Mouse (Mus musculus) embryonic facial prominence, embryonic 12.5 days (tissue): ENCODE measurements around the gene Myog. TPM values are rescaled to one million over a fixed set of nuclear protein-coding genes. Genes with fewer than 3 reads are reported as not detected.

Source experiments
- ATAC-seq: fragments of 200-750 bp; cut with Nextera tagmentation; 2 replicates; pipeline ENCODE4 v1.8.0; 2017; ENCODE audit not compliant: insufficient number of reproducible peaks, insufficient read depth, low FRiP score, low TSS enrichment
- H3K27ac ChIP-seq: fragments of 300-500 bp; sonication (generic); 2 replicates; pipeline ENCODE4 v1.5.1; 2016; ENCODE audit warnings: mild to moderate bottlenecking
- H3K27me3 ChIP-seq: fragments of 300-500 bp; sonication (generic); 2 replicates; pipeline ENCODE4 v1.6.1; 2016; ENCODE audit warnings: mild to moderate bottlenecking, moderate library complexity
- H3K36me3 ChIP-seq: fragments of 300-500 bp; sonication (generic); 2 replicates; pipeline ENCODE4 v1.6.1; 2016; ENCODE audit warnings: mild to moderate bottlenecking
- H3K4me1 ChIP-seq: fragments of 300-500 bp; sonication (generic); 2 replicates; pipeline ENCODE4 v1.6.1; 2016
- H3K4me2 ChIP-seq: fragments of 300-500 bp; sonication (generic); replicated peaks from 2 replicates; pipeline ENCODE4 v1.6.1; 2016; ENCODE audit warnings: mild to moderate bottlenecking, moderate library complexity
- H3K4me3 ChIP-seq: fragments of 300-500 bp; sonication (generic); 2 replicates; pipeline ENCODE4 v1.5.1; 2016; ENCODE audit warnings: mild to moderate bottlenecking
- H3K9ac ChIP-seq: fragments of 300-500 bp; sonication (generic); 2 replicates; pipeline ENCODE4 v1.6.1; 2016; ENCODE audit warnings: mild to moderate bottlenecking, moderate library complexity
- H3K9me3 ChIP-seq: fragments of 300-500 bp; sonication (generic); 2 replicates; pipeline ENCODE4 v1.6.1; 2016; ENCODE audit warnings: mild to moderate bottlenecking, moderate library complexity
- WGBS: fragments of 180-500 bp; shearing (Covaris S2); methylation state at CpG from one replicate; pipeline ENCODE4 v1.1.7; 2016; 5-methylcytosine and 5-hydroxymethylcytosine counted together
- polyA plus RNA-seq: library from polyadenylated mRNA; unstranded; fragments of >200 nt; fragmentation: Nextera tagmentation; extraction: Ambion mirVana; gene quantifications from 2 replicates; pipeline ENCODE4 v1.2.1, GENCODE M21; 2016

Myog gene
- polyA plus RNA-seq, 1 experiment from 2014 or later = 76.2 TPM

DNA sequence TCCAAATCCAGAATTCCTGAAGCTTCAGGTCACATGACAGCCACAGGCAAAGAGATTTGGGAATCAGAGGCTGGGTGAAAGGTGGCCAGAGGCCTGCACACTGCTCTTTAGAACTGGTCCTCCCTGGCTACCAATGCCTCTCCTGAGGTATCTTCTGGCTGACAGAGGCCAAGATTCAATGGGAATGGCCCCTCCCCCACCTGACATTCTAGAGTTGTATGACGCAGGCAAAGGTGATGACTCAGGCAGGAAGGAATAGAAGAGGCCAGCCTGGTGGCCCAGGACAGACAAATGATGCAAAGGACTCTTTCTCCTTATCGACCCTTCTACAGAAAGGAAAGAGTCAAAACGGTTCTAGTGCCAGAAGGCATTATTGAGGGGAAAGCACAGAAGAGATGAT lies 1.6 kb upstream of the Myog start:
- 62% methylated on average over 3 of the region's 3 CpGs for WGBS
- H3K4me1 ChIP-seq = peaks cover 25% of the 10 kb centered on the region
- 0 out of 2 replicates have a peak, but pooled peaks cover 2% of the 10 kb centered on the region for H3K27me3 ChIP-seq
- no peak overlapping the region for H3K4me3 ChIP-seq
- H3K9ac ChIP-seq = no peak overlapping the region
- ATAC-seq = no peak
- H3K9me3 ChIP-seq = no peaks in the 10 kb centered on the region
- no peaks in the 10 kb centered on the region for H3K36me3 ChIP-seq
- H3K4me2 ChIP-seq = no peak overlapping the region
- no peak overlapping the region for H3K27ac ChIP-seq

DNA sequence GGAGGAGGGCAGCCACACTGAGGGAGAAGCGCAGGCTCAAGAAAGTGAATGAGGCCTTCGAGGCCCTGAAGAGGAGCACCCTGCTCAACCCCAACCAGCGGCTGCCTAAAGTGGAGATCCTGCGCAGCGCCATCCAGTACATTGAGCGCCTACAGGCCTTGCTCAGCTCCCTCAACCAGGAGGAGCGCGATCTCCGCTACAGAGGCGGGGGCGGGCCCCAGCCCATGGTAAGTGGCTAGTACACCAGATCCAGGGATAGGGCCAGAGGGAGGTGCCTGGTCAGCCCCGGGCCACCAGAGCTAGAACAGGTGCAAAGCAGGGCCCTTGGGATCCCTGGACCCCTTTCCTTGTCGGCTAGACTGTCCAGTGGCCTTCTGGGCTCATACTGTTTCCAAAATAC lies 511 bp downstream of the Myog start:
- H3K27me3 ChIP-seq = 0 out of 2 replicates have a peak, but pooled peaks cover 2% of the 10 kb centered on the region
- no peaks in the 10 kb centered on the region for H3K9me3 ChIP-seq
- peaks cover 20% of the 10 kb centered on the region for H3K4me1 ChIP-seq
- no peaks in the 10 kb centered on the region for H3K36me3 ChIP-seq
- peak; percentile 23; the same call in 1 of the 2 replicates for ATAC-seq
- WGBS = 88% methylated on average over 13 of the region's 13 CpGs
- H3K9ac ChIP-seq = no peak overlapping the region
- no peak overlapping the region for H3K4me2 ChIP-seq
- peak overlapping the region; percentile 69 for H3K27ac ChIP-seq
- H3K4me3 ChIP-seq = no peak overlapping the region

DNA sequence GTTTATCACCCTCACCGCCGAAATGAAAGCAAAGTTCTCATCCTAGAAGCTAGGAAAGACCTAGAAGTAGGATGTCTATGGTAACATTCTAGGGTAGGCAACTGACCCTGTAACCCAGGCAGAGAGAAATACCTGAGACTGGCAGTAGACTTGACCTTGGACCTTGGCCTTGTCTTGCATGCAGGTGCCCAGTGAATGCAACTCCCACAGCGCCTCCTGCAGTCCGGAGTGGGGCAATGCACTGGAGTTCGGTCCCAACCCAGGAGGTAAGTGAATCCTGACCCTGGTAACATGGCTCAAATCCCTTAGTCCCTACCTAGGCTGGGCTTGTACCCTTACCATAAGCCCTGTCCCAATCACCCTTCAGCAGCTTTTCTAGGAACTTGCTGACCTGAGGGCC lies 1.1 kb downstream of the Myog start:
- H3K27ac ChIP-seq = no peak overlapping the region
- H3K9ac ChIP-seq = no peak overlapping the region
- no peaks in the 10 kb centered on the region for H3K36me3 ChIP-seq
- 0 out of 2 replicates have a peak, but pooled peaks cover 2% of the 10 kb centered on the region for H3K27me3 ChIP-seq
- no peak overlapping the region for H3K4me2 ChIP-seq
- peaks cover 20% of the 10 kb centered on the region for H3K4me1 ChIP-seq
- 63% methylated on average over 5 of the region's 5 CpGs for WGBS
- no peak for ATAC-seq
- no peak overlapping the region for H3K4me3 ChIP-seq
- H3K9me3 ChIP-seq = no peaks in the 10 kb centered on the region

DNA sequence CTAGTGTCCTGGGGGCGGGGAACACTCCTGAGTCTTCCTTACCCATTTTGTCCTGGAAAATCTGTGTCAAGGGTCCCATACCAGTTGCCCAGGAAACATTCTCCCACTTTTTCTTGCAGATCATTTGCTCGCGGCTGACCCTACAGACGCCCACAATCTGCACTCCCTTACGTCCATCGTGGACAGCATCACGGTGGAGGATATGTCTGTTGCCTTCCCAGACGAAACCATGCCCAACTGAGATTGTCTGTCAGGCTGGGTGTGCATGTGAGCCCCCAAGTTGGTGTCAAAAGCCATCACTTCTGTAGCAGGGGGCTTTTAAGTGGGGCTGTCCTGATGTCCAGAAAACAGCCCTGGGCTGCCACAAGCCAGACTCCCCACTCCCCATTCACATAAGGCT lies 1.8 kb downstream of the Myog start:
- ATAC-seq = no peak
- Histone ChIP-seq H3K9me3 (no peaks in the 10 kb centered on the region), H3K27ac (no peak overlapping the region), H3K4me2 (no peak overlapping the region), H3K4me1 (peaks cover 20% of the 10 kb centered on the region), H3K36me3 (no peaks in the 10 kb centered on the region), H3K27me3 (0 out of 2 replicates have a peak, but pooled peaks cover 2% of the 10 kb centered on the region), H3K9ac (no peak overlapping the region), H3K4me3 (no peak overlapping the region)
- 69% methylated on average over 8 of the region's 8 CpGs for WGBS

DNA sequence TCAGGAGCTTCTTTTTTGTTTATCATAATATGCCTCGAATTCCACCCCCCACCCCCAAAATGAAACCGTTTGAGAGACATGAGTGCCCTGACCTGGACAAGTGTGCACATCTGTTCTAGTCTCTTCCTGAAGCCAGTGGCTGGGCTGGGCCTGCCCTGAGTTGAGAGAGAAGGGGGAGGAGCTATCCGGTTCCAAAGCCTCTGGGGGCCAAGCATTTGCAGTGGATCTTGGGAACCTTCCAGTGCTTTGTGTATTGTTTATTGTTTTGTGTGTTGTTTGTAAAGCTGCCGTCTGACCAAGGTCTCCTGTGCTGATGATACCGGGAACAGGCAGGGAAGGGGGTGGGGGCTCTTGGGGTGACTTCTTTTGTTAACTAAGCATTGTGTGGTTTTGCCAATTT lies 2.3 kb downstream of the Myog start:
- H3K36me3 ChIP-seq = no peaks in the 10 kb centered on the region
- H3K9ac ChIP-seq = no peak overlapping the region
- H3K4me1 ChIP-seq = peaks cover 20% of the 10 kb centered on the region
- WGBS = 13% methylated on average over 5 of the region's 5 CpGs
- no peak overlapping the region for H3K4me3 ChIP-seq
- no peak overlapping the region for H3K27ac ChIP-seq
- no peaks in the 10 kb centered on the region for H3K9me3 ChIP-seq
- no peak overlapping the region for H3K4me2 ChIP-seq
- ATAC-seq = no peak
- peaks cover 4% of the 10 kb centered on the region for H3K27me3 ChIP-seq

DNA sequence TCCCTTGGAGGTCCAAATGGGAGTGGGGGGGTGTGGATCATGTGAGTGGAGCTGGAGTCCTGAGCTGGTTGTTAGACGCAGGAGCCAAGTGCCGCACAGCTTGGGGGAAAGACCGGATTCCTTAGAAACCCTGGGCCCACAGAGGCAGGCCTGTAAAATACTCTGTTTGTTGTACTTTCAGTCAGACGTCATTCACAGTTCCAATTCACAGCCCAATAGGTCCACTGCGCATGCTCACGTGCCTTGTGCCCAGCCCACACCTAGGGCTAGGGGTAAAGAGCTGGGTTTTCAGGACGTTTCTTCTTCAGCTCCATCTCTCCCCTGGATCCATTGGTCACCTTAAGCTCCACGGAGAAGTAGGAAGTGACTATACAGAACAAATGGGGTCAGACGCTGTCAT lies 2.8 kb downstream of the Myog start:
- H3K4me2 ChIP-seq = no peak overlapping the region
- ATAC-seq = no peak

DNA sequence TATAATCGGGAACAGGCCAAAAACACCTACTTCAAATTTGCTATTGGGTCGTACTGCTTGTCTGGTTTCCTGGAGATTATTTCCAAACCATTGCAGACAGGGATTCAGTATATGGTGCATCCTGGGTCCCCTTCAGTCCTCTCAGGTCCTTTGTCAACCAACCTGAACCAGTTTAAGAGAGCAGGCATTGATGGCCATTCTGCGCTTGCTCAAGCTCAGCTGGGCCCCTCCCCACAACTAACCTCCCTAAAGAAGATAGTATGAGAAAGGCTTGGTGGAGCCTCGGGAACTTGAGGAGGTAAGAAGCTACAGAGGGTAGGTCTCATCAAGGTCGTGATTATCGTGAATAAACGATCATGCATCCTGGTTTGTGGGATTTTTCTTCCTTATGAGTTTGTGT lies 3.5 kb downstream of the Myog start:
- no peak for ATAC-seq
- Histone ChIP-seq H3K9ac (no peak overlapping the region), H3K27me3 (peaks cover 16% of the 10 kb centered on the region), H3K4me1 (peaks cover 20% of the 10 kb centered on the region), H3K4me3 (no peak overlapping the region), H3K4me2 (no peak overlapping the region), H3K9me3 (no peaks in the 10 kb centered on the region), H3K27ac (no peak overlapping the region), H3K36me3 (no peaks in the 10 kb centered on the region)
- WGBS = 87% methylated on average over 7 of the region's 7 CpGs

More for the DNA sequence above, 2.8 kb downstream of the Myog start:
- 45% methylated on average over 9 of the region's 9 CpGs for WGBS
- Histone ChIP-seq H3K27ac (no peak overlapping the region), H3K27me3 (peaks cover 10% of the 10 kb centered on the region), H3K4me3 (no peak overlapping the region), H3K4me1 (peaks cover 20% of the 10 kb centered on the region), H3K9ac (no peak overlapping the region), H3K36me3 (no peaks in the 10 kb centered on the region), H3K9me3 (no peaks in the 10 kb centered on the region)

DNA sequence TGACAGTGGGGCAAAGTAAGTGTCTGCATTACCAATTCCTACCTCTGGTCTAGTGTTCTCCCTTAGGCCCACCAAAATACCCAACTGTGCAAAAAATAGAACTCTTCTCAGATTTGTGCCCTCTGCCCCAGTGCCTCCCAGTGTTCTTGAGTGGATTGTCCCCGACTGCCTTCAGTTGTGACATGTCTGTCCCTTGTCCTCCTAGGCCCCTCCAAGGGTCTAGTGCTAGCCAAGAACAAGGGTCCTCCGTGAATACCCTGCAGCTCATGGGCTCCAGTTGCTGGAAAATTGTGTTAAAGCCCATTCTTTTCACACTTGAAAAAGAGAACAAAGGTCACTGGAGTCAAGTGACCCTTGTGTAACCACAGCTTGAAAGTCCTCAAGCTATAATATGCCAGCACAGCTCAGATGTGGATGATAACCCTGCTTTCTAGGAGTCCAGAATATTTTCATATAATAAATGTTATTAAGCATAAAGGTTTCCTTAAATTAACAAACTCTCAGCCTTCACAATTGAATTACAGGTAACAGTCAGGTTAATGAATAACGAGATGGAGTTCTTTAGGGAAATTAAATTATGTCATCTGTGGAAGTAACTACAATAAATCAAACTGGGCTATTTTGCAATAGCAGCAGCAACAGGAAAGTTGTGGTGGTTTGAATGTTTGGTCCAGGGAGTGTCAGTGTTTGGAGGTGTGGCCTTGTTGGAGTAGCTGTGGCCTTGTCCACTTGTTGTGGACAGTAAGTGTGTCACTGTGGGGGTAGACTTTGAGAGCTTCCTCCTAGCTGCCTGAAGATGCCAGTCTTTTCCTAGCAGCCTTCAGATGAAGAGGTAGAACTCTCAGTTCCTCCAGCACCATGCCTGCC lies 4.2 kb downstream of the Myog start:
- no peak overlapping the region for H3K27ac ChIP-seq
- H3K27me3 ChIP-seq = peaks cover 23% of the 10 kb centered on the region
- WGBS = 58% methylated on average over 3 of the region's 3 CpGs
- no peak for ATAC-seq
- no peak overlapping the region for H3K4me3 ChIP-seq
- H3K4me2 ChIP-seq = no peak overlapping the region
- no peak overlapping the region for H3K9ac ChIP-seq
- no peaks in the 10 kb centered on the region for H3K9me3 ChIP-seq
- H3K4me1 ChIP-seq = peaks cover 26% of the 10 kb centered on the region
- no peaks in the 10 kb centered on the region for H3K36me3 ChIP-seq

DNA sequence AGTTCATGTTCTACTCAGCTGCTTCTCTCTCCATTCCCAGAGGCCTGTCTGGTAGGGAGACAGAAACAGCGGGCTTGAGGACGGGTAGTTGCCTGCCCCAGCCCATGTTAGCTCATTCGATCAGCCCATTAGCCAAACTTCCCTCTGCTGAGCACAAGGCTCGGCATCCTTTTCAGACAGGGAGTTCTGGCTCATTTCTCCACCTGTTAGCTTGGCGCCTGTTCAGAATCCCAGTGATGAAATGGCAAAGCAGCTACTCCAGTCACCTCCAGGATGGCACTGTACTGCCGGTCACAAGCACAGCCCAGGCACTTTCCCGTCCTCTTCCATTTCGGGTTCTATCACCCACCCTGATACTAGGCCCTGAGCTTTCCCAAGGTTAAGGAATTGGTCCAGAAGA lies 7.5 kb downstream of the Myog start:
- H3K27me3 ChIP-seq = peaks cover 44% of the 10 kb centered on the region
- H3K36me3 ChIP-seq = no peaks in the 10 kb centered on the region
- H3K4me3 ChIP-seq = no peak overlapping the region
- ATAC-seq = no peak
- WGBS = 85% methylated on average over 8 of the region's 8 CpGs
- no peak overlapping the region for H3K9ac ChIP-seq
- no peak overlapping the region for H3K4me2 ChIP-seq
- no peaks in the 10 kb centered on the region for H3K9me3 ChIP-seq
- H3K27ac ChIP-seq = no peak overlapping the region
- H3K4me1 ChIP-seq = peaks cover 12% of the 10 kb centered on the region

DNA sequence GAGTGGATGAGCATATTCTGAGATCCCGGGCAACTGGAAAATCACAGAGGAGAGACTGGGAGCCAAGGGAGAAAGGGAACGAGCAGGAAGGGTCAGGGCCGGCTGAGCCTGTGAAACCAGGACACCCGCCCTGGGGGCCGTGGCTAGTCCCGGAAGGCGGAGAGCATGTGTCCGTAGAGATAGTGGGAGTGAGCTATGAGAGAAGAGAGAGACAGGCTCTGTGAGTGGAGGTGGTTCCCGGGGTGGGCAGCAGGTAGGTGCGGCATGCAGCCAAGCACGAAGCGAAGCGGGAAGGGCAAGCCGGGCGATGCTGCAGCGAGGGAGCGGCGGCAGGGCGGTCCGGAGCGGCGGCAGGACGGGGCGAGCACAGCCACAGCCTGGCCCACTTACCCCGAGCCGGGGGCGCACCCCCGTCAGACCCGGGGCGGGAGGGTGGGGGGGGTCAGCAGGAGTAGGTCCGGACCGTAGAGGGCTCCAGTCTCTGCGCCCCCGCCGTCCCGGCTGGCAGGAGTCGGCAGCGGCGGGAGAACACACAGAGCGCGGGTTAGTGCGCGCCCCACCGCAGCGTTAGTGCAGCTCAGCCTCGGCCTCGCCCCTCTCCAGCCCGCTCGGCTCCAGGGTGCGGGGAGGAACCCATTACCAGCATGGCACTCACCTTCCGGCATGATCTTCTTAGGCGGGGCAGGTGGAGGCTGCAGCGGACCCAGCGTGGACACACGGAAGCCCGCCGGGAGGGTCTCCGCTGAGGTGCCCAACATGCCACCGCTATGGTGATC lies 9.0 kb downstream of the Myog start:
- 8% methylated on average over 44 of the region's 59 CpGs for WGBS
- no peaks in the 10 kb centered on the region for H3K9me3 ChIP-seq
- ATAC-seq = peak; percentile 54; the same call in 1 of the 2 replicates
- H3K4me3 ChIP-seq = peak overlapping the region; percentile 47
- H3K9ac ChIP-seq = peak overlapping the region; percentile 71
- H3K27ac ChIP-seq = no peak overlapping the region
- peaks cover 24% of the 10 kb centered on the region for H3K4me1 ChIP-seq
- peaks cover 44% of the 10 kb centered on the region for H3K27me3 ChIP-seq
- no peaks in the 10 kb centered on the region for H3K36me3 ChIP-seq
- H3K4me2 ChIP-seq = peak overlapping the region; percentile 94

DNA sequence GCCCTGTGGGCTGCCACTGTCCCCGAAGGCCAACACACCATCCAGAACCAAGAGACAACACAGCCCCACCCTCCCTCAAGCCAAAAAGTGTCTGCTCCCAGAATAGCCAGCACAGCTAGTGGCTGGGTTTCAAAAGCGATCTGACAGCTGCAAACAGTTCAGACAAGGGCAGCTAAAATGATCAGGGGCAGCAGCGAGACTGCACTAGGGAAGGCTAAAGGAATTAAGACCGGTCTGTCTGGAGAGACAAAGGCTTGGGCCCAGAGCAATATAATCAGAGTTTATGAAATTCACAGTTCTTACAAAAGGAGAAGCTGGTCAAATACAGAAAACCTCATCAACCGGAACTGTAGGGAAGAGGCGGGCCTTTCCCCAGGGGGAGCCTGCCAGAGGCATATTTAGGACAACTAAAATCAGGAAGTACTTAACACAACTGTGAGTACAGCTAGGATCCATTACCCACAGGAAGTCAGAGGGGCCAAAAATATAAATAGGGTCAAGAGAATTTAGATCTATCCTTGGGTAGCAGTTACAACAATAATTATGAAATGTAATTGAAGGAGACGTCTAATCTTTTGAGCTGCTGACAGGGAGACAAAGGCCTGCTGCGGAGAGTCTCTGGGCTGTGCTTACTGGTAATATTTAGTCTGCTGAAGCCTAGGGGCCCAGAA lies 12.9 kb downstream of the Myog start:
- Histone ChIP-seq H3K9me3 (no peaks in the 10 kb centered on the region), H3K4me2 (no peak overlapping the region), H3K36me3 (peaks cover 6% of the 10 kb centered on the region; the same call in 1 of the 2 replicates), H3K4me1 (peaks cover 24% of the 10 kb centered on the region), H3K27ac (peak overlapping the region; percentile 81), H3K9ac (peak overlapping the region; percentile 15; the same call in 1 of the 2 replicates), H3K4me3 (no peak overlapping the region), H3K27me3 (peaks cover 34% of the 10 kb centered on the region)
- ATAC-seq = no peak
- WGBS = 13% methylated on average over 8 of the region's 8 CpGs
